Mouse (Mus musculus): ENCODE measurements around the gene Kctd6. TPM values are rescaled to one million over a fixed set of nuclear protein-coding genes. Genes with fewer than 3 reads are reported as not detected.

The Kctd6 gene
- polyA plus RNA-seq, 1 experiment from 2014 or later = 10.0 TPM

DNA sequence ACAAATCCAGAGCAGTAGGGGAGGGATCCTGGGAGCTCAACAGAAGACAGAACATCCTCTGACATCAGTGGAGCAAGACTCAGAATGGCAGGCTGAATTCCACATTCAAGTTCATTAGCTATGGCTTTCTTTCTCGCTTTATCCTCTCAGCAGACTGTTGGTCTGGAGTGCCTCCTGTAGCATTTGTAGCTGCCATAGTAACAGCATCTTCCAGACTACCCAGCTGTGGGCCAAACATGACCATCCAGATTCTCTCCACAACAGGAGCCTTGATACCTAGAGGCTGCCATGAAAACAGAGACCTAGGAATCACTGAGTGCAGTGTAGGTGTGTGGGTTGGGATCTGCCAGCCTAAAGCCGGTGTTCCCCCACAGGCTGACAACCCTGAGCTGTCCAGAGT lies 4.0 kb upstream of the Kctd6 start:
- no peak for TF ChIP-seq EP300 (IDR thresholded peaks at IDR 0.05; ENCODE audit: low read depth)
- TF ChIP-seq CTCF (IDR thresholded peaks at IDR 0.05; ENCODE audit: low read depth) = no peak

GRCm38 (mm10) chr14:8212996-8213395 lies 944 bp upstream of the Kctd6 start:
- 82% methylated on average over 2 of the region's 2 CpGs for WGBS (ENCODE audit: insufficient replicate concordance)
- no peak overlapping the region for H3K4me2 ChIP-seq (ENCODE audit: low read depth, low read length)
- no peaks in the 10 kb centered on the region for H3K36me3 ChIP-seq (replicated peaks; ENCODE audit: insufficient read depth, low read length)
- H3K9me3 ChIP-seq (ENCODE audit: low read length) = no peaks in the 10 kb centered on the region
- H3K4me1 ChIP-seq (ENCODE audit: insufficient read depth) = peaks cover 23% of the 10 kb centered on the region
- H3K27me3 ChIP-seq (ENCODE audit: insufficient read depth, low read length) = no peaks in the 10 kb centered on the region
- DNase-seq (peak; percentile 8), ATAC-seq (no peak)
- no peak overlapping the region for H3K27ac ChIP-seq (ENCODE audit: low read depth)
- TF ChIP-seq EP300 (IDR thresholded peaks at IDR 0.05; ENCODE audit: low read depth) (no peak), CTCF (IDR thresholded peaks at IDR 0.05; ENCODE audit: low read depth) (no peak)
- no peak overlapping the region for H3K9ac ChIP-seq (replicated peaks)
- no peak overlapping the region for H3K4me3 ChIP-seq (ENCODE audit: low read depth, low read length)

More for the DNA sequence above, 4.0 kb upstream of the Kctd6 start:
- Histone ChIP-seq H3K36me3 (replicated peaks; ENCODE audit: insufficient read depth, low read length) (no peaks in the 10 kb centered on the region), H3K27me3 (ENCODE audit: insufficient read depth, low read length) (no peaks in the 10 kb centered on the region), H3K4me2 (ENCODE audit: low read depth, low read length) (no peak overlapping the region), H3K27ac (ENCODE audit: low read depth) (no peak overlapping the region), H3K9ac (replicated peaks) (no peak overlapping the region), H3K4me3 (ENCODE audit: low read depth, low read length) (no peak overlapping the region), H3K4me1 (ENCODE audit: insufficient read depth) (peaks cover 4% of the 10 kb centered on the region), H3K9me3 (ENCODE audit: low read length) (no peaks in the 10 kb centered on the region)
- WGBS (ENCODE audit: insufficient replicate concordance) = 86% methylated on average over 2 of the region's 2 CpGs
- DNase-seq = no peak
- no peak for ATAC-seq

- Histone ChIP-seq H3K27ac (ENCODE audit: low read depth) (peak overlapping the region; percentile 98), H3K9ac (replicated peaks) (peak overlapping the region; percentile 88), H3K4me1 (ENCODE audit: insufficient read depth) (peaks cover 29% of the 10 kb centered on the region), H3K9me3 (ENCODE audit: low read length) (no peaks in the 10 kb centered on the region), H3K4me3 (ENCODE audit: low read depth, low read length) (peak overlapping the region; percentile 77), H3K27me3 (ENCODE audit: insufficient read depth, low read length) (no peaks in the 10 kb centered on the region), H3K4me2 (ENCODE audit: low read depth, low read length) (peak overlapping the region; percentile 74), H3K36me3 (replicated peaks; ENCODE audit: insufficient read depth, low read length) (no peaks in the 10 kb centered on the region)
- ATAC-seq (peak; percentile 76), DNase-seq (peak; percentile 81)
- WGBS (ENCODE audit: insufficient replicate concordance) = 3% methylated on average over 43 of the region's 63 CpGs
- TF ChIP-seq CTCF (IDR thresholded peaks at IDR 0.05; ENCODE audit: low read depth) (no peak), EP300 (IDR thresholded peaks at IDR 0.05; ENCODE audit: low read depth) (no peak)
These were observed 613 bp downstream of the Kctd6 start for GRCm38 (mm10) chr14:8214299-8215207.

GRCm38 (mm10) chr14:8215208-8215778 lies 1.4 kb downstream of the Kctd6 start:
- 20% methylated on average over 21 of the region's 21 CpGs for WGBS (ENCODE audit: insufficient replicate concordance)
- peak overlapping the region; percentile 98 for H3K27ac ChIP-seq (ENCODE audit: low read depth)
- H3K9ac ChIP-seq (replicated peaks) = peak overlapping the region; percentile 88
- no peaks in the 10 kb centered on the region for H3K9me3 ChIP-seq (ENCODE audit: low read length)
- ATAC-seq = no peak
- H3K27me3 ChIP-seq (ENCODE audit: insufficient read depth, low read length) = no peaks in the 10 kb centered on the region
- peaks cover 29% of the 10 kb centered on the region for H3K4me1 ChIP-seq (ENCODE audit: insufficient read depth)
- no peaks in the 10 kb centered on the region for H3K36me3 ChIP-seq (replicated peaks; ENCODE audit: insufficient read depth, low read length)
- DNase-seq = peak; percentile 29
- H3K4me3 ChIP-seq (ENCODE audit: low read depth, low read length) = peak overlapping the region; percentile 77
- TF ChIP-seq CTCF (IDR thresholded peaks at IDR 0.05; ENCODE audit: low read depth) = no peak
- no peak for TF ChIP-seq EP300 (IDR thresholded peaks at IDR 0.05; ENCODE audit: low read depth)
- peak overlapping the region; percentile 74 for H3K4me2 ChIP-seq (ENCODE audit: low read depth, low read length)

DNA sequence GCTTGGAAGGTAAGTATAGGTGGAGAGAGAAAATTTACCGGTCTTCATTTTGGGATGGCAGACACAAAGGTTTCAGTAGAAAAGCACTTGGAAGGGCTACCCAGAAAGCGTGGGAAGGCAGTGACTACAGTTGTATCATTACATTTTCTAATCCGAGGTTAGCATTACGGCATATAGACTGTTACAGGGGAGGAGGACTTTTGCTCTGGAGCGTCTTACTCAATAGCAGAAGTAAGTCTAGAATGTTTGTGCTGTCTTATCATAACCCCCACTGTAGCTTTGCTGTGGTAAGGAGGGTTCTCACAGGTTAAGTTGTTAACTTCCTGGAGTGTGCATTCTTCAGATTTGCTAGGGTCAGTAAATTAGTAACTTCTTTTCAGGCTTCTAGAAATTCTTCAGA lies 2.2 kb downstream of the Kctd6 start:
- H3K4me2 ChIP-seq (ENCODE audit: low read depth, low read length) = peak overlapping the region; percentile 74
- 46% methylated on average over 5 of the region's 5 CpGs for WGBS (ENCODE audit: insufficient replicate concordance)
- DNase-seq = no peak

GRCm38 (mm10) chr14:8218238-8218637 lies 4.3 kb downstream of the Kctd6 start:
- Histone ChIP-seq H3K9me3 (ENCODE audit: low read length) (no peaks in the 10 kb centered on the region), H3K4me1 (ENCODE audit: insufficient read depth) (peaks cover 32% of the 10 kb centered on the region), H3K4me3 (ENCODE audit: low read depth, low read length) (no peak overlapping the region), H3K27ac (ENCODE audit: low read depth) (no peak overlapping the region), H3K9ac (replicated peaks) (no peak overlapping the region), H3K36me3 (replicated peaks; ENCODE audit: insufficient read depth, low read length) (0 out of 2 replicates have a peak, but pooled peaks cover 3% of the 10 kb centered on the region), H3K4me2 (ENCODE audit: low read depth, low read length) (no peak overlapping the region), H3K27me3 (ENCODE audit: insufficient read depth, low read length) (no peaks in the 10 kb centered on the region)
- DNase-seq = no peak
- TF ChIP-seq EP300 (IDR thresholded peaks at IDR 0.05; ENCODE audit: low read depth) = no peak
- TF ChIP-seq CTCF (IDR thresholded peaks at IDR 0.05; ENCODE audit: low read depth) = no peak
- no peak for ATAC-seq
- 74% methylated on average over 7 of the region's 7 CpGs for WGBS (ENCODE audit: insufficient replicate concordance)

More for the DNA sequence above, 2.2 kb downstream of the Kctd6 start:
- H3K27ac ChIP-seq (ENCODE audit: low read depth) = 0 out of 2 replicates have a peak overlapping the region, but pooled peaks have one; percentile 1
- TF ChIP-seq CTCF (IDR thresholded peaks at IDR 0.05; ENCODE audit: low read depth) (no peak), EP300 (IDR thresholded peaks at IDR 0.05; ENCODE audit: low read depth) (no peak)
- H3K4me1 ChIP-seq (ENCODE audit: insufficient read depth) = peaks cover 31% of the 10 kb centered on the region
- H3K4me3 ChIP-seq (ENCODE audit: low read depth, low read length) = no peak overlapping the region
- no peaks in the 10 kb centered on the region for H3K9me3 ChIP-seq (ENCODE audit: low read length)
- no peaks in the 10 kb centered on the region for H3K36me3 ChIP-seq (replicated peaks; ENCODE audit: insufficient read depth, low read length)
- no peaks in the 10 kb centered on the region for H3K27me3 ChIP-seq (ENCODE audit: insufficient read depth, low read length)
- H3K9ac ChIP-seq (replicated peaks) = no peak overlapping the region
- ATAC-seq = no peak
